Mouse (Mus musculus) E14TG2a.4 (cell line): ENCODE results near the gene Smad6.

Experiments
- CTCF ChIP-seq: conservative IDR thresholded peaks from 2 replicates; pipeline ENCODE4 v1.5.1; 2014; ENCODE audit warnings: low read length
- POU5F1 ChIP-seq: IDR thresholded peaks from 2 replicates; pipeline ENCODE4 v1.6.1; 2014; ENCODE audit warnings: low read length, borderline replicate concordance

GRCm38 (mm10) chr9:64000085-64000484 lies 21.8 kb downstream of the Smad6 start:
- TF ChIP-seq POU5F1: no peak
- no peak for TF ChIP-seq CTCF
